ENCODE assay signal across 8 mouse cellular contexts in genomic region chr8:69995422-69995775, GRCm38 (mm10). TPM values are rescaled to one million over a fixed set of nuclear protein-coding genes. Genes with fewer than 3 reads are reported as not detected.
DNase-seq lines count a peak whose midpoint lies in the region; ATAC-seq and TF ChIP-seq lines count a peak whose summit lies in the region.

No protein-coding gene starts in this region.

- H3K36me3 ChIP-seq in liver, adult 2 months (ENCODE audit: control insufficient read depth, insufficient read depth, low read length) = no peaks in the 10 kb centered on the region; the same call in 1 of the 2 replicates
- H3K36me3 ChIP-seq in embryonic facial prominence, embryonic 11.5 days (replicated peaks; ENCODE audit: control insufficient read depth, insufficient read depth, low read depth, low read length) = no peaks in the 10 kb centered on the region
- H3K36me3 ChIP-seq in hindbrain, embryonic 16.5 days (ENCODE audit: control insufficient read depth, insufficient read depth, low read length) = no peaks in the 10 kb centered on the region
- no peaks in the 10 kb centered on the region for H3K36me3 ChIP-seq in midbrain, postnatal 0 days (ENCODE audit: insufficient read depth, low read length)

- peak overlapping the region; percentile 82 for H3K4me2 ChIP-seq in embryonic facial prominence, embryonic 11.5 days (ENCODE audit: low read depth, low read length)
- H3K4me2 ChIP-seq in hindbrain, embryonic 16.5 days (ENCODE audit: low read length) = peak overlapping the region; percentile 72
- peak overlapping the region; percentile 91 for H3K4me2 ChIP-seq in midbrain, postnatal 0 days (ENCODE audit: low read depth, low read length, poor library complexity, severe bottlenecking)

- WGBS in liver, adult 2 months = 2% methylated on average over 7 of the region's 7 CpGs
- 0% methylated on average over 7 of the region's 7 CpGs for WGBS in embryonic facial prominence, embryonic 11.5 days
- under 1% methylated on average over 7 of the region's 7 CpGs for WGBS in hindbrain, embryonic 16.5 days
- 0% methylated on average over 7 of the region's 7 CpGs for WGBS in midbrain, postnatal 0 days

- peak overlapping the region; percentile 81 for H3K27ac ChIP-seq in liver, adult 2 months (replicated peaks; ENCODE audit: insufficient read depth, low read depth, low read length)
- peak overlapping the region; percentile 76 for H3K27ac ChIP-seq in embryonic facial prominence, embryonic 11.5 days (replicated peaks; ENCODE audit: low read depth, low read length)
- H3K27ac ChIP-seq in hindbrain, embryonic 16.5 days (ENCODE audit: low read depth, low read length) = peak overlapping the region; percentile 74
- peak overlapping the region; percentile 78 for H3K27ac ChIP-seq in midbrain, postnatal 0 days (ENCODE audit: low read depth, low read length)

- H3K79me2 ChIP-seq in liver, adult 2 months (ENCODE audit: control insufficient read depth, insufficient read depth, low read length) = peaks cover 21% of the 10 kb centered on the region

- no peak for DNase-seq in liver, adult 2 months (ENCODE audit: extremely low read depth, low read depth, low spot score)
- no peak for DNase-seq in liver
- no peak for DNase-seq in embryonic facial prominence, embryonic 11.5 days (ENCODE audit: low spot score)
- no peak for DNase-seq in midbrain, postnatal 0 days (ENCODE audit: low spot score)
- no peak for DNase-seq in adrenal gland, adult 8-10 months
- no peak for DNase-seq in T-cell, adult 2 months (ENCODE audit: low spot score)
- no peak for DNase-seq in layer of hippocampus, postnatal 36 days

- H3K27me3 ChIP-seq in liver, adult 2 months (ENCODE audit: control insufficient read depth, insufficient read depth, low read length) = no peaks in the 10 kb centered on the region
- no peaks in the 10 kb centered on the region for H3K27me3 ChIP-seq in embryonic facial prominence, embryonic 11.5 days (ENCODE audit: control insufficient read depth, insufficient read depth, low read length)
- H3K27me3 ChIP-seq in hindbrain, embryonic 16.5 days (replicated peaks; ENCODE audit: control insufficient read depth, insufficient read depth, low read length) = no peaks in the 10 kb centered on the region
- no peaks in the 10 kb centered on the region for H3K27me3 ChIP-seq in midbrain, postnatal 0 days (ENCODE audit: insufficient read depth, low read length)

- TF ChIP-seq POLR2A in liver, adult 2 months (IDR thresholded peaks at IDR 0.05; ENCODE audit: extremely low read depth, insufficient read depth, low read length) = no peak

- TF ChIP-seq CTCF in liver, adult 2 months (IDR thresholded peaks at IDR 0.05; ENCODE audit: low read depth, low read length) = no peak
- no peak for TF ChIP-seq CTCF in midbrain, postnatal 0 days (IDR thresholded peaks at IDR 0.05)

- no peaks in the 10 kb centered on the region for H3K9me3 ChIP-seq in embryonic facial prominence, embryonic 11.5 days (replicated peaks; ENCODE audit: control insufficient read depth, low read length)
- no peaks in the 10 kb centered on the region for H3K9me3 ChIP-seq in hindbrain, embryonic 16.5 days (ENCODE audit: control insufficient read depth, low read length)
- H3K9me3 ChIP-seq in midbrain, postnatal 0 days (ENCODE audit: low read length) = no peaks in the 10 kb centered on the region

- no peak for ATAC-seq in embryonic facial prominence, embryonic 11.5 days (replicated peaks; ENCODE audit: insufficient number of reproducible peaks, low FRiP score, low TSS enrichment, low read depth)
- ATAC-seq in hindbrain, embryonic 16.5 days = no peak
- ATAC-seq in midbrain, postnatal 0 days (ENCODE audit: low FRiP score) = no peak

- peak overlapping the region; percentile 96 for H3K9ac ChIP-seq in liver, adult 2 months (ENCODE audit: low read depth, low read length)
- peak overlapping the region; percentile 70 for H3K9ac ChIP-seq in embryonic facial prominence, embryonic 11.5 days (replicated peaks; ENCODE audit: low read length)
- H3K9ac ChIP-seq in hindbrain, embryonic 16.5 days (ENCODE audit: low read depth, low read length) = peak overlapping the region; percentile 72
- H3K9ac ChIP-seq in midbrain, postnatal 0 days (replicated peaks; ENCODE audit: low read length, poor library complexity, severe bottlenecking) = peak overlapping the region; percentile 67

- H3K4me1 ChIP-seq in liver, adult 2 months (ENCODE audit: control insufficient read depth, insufficient read depth, low read length) = peaks cover 7% of the 10 kb centered on the region
- H3K4me1 ChIP-seq in embryonic facial prominence, embryonic 11.5 days (ENCODE audit: control insufficient read depth, insufficient read depth, low read length) = no peaks in the 10 kb centered on the region
- H3K4me1 ChIP-seq in hindbrain, embryonic 16.5 days (ENCODE audit: control insufficient read depth, insufficient read depth, low read depth, low read length) = peaks cover 8% of the 10 kb centered on the region
- H3K4me1 ChIP-seq in midbrain, postnatal 0 days (ENCODE audit: insufficient read depth, low read length) = no peaks in the 10 kb centered on the region

- H3K4me3 ChIP-seq in liver, adult 2 months (ENCODE audit: insufficient read depth, low read depth, low read length) = peak overlapping the region; percentile 85
- H3K4me3 ChIP-seq in embryonic facial prominence, embryonic 11.5 days (ENCODE audit: low read depth, low read length) = peak overlapping the region; percentile 89
- H3K4me3 ChIP-seq in hindbrain, embryonic 16.5 days (ENCODE audit: low read length) = peak overlapping the region; percentile 81
- H3K4me3 ChIP-seq in midbrain, postnatal 0 days (ENCODE audit: low read depth, low read length) = peak overlapping the region; percentile 92

RNA-seq across cellular contexts. Expression of gene Gatad2a, which starts 0.8 kb away (rescaled TPM):
- total RNA-seq in liver, adult 2 months (2014; rRNA removed) = 11.2 and 16.8 TPM in 2 replicates
- polyA plus RNA-seq in liver, adult 2 months (2012; rRNA removed) = 35.0 and 35.5 TPM in 2 replicates
- 64.4 and 78.8 TPM in 2 replicates for polyA plus RNA-seq in embryonic facial prominence, embryonic 11.5 days (2014; fragmentation: Nextera tagmentation; extraction: Ambion mirVana)
- polyA plus RNA-seq in hindbrain, embryonic 16.5 days (2015; fragmentation: Nextera tagmentation; extraction: Ambion mirVana) = 13.9 and 19.7 TPM in 2 replicates
- 24.4 and 30.1 TPM in 2 replicates for total RNA-seq in midbrain, postnatal 0 days (2014; rRNA removed)
- 17.2 and 19.3 TPM in 2 replicates for polyA plus RNA-seq in midbrain, postnatal 0 days (2015; fragmentation: Nextera tagmentation; extraction: Ambion mirVana)
- 100 to 1,000 TPM in 3 of 4 experiments, 10 to 100 TPM in 1; 99.1 to 124 (median 106) TPM for total RNA-seq in adrenal gland, adult 8-10 months (2022)
- total RNA-seq in layer of hippocampus, postnatal 36 days (2021) = 10 to 100 TPM; 31.4 to 33.4 TPM

RNA-seq across cellular contexts. Expression of gene Mau2, which starts 47.1 kb away (rescaled TPM):
- 18.0 and 24.4 TPM in 2 replicates for total RNA-seq in liver, adult 2 months (2014; rRNA removed)
- 30.1 and 40.5 TPM in 2 replicates for polyA plus RNA-seq in liver, adult 2 months (2012; rRNA removed)
- 44.8 and 47.8 TPM in 2 replicates for polyA plus RNA-seq in embryonic facial prominence, embryonic 11.5 days (2014; fragmentation: Nextera tagmentation; extraction: Ambion mirVana)
- polyA plus RNA-seq in hindbrain, embryonic 16.5 days (2015; fragmentation: Nextera tagmentation; extraction: Ambion mirVana) = 61.5 and 71.2 TPM in 2 replicates
- total RNA-seq in midbrain, postnatal 0 days (2014; rRNA removed) = 130 and 148 TPM in 2 replicates
- 54.3 and 56.6 TPM in 2 replicates for polyA plus RNA-seq in midbrain, postnatal 0 days (2015; fragmentation: Nextera tagmentation; extraction: Ambion mirVana)
- 10 to 100 TPM; 58.7 to 77.4 (median 63.3) TPM for total RNA-seq in adrenal gland, adult 8-10 months (2022)
- 10 to 100 TPM; 77.3 to 80.9 TPM for total RNA-seq in layer of hippocampus, postnatal 36 days (2021)

RNA-seq across cellular contexts. Expression of gene Sugp1, which starts 47.2 kb away (rescaled TPM):
- total RNA-seq in liver, adult 2 months (2014; rRNA removed) = 5.1 and 5.6 TPM in 2 replicates
- polyA plus RNA-seq in liver, adult 2 months (2012; rRNA removed) = 5.1 and 5.3 TPM in 2 replicates
- polyA plus RNA-seq in embryonic facial prominence, embryonic 11.5 days (2014; fragmentation: Nextera tagmentation; extraction: Ambion mirVana) = 29.1 and 32.1 TPM in 2 replicates
- polyA plus RNA-seq in hindbrain, embryonic 16.5 days (2015; fragmentation: Nextera tagmentation; extraction: Ambion mirVana) = 54.4 and 55.8 TPM in 2 replicates
- total RNA-seq in midbrain, postnatal 0 days (2014; rRNA removed) = 18.6 and 19.9 TPM in 2 replicates
- polyA plus RNA-seq in midbrain, postnatal 0 days (2015; fragmentation: Nextera tagmentation; extraction: Ambion mirVana) = 48.7 and 48.9 TPM in 2 replicates
- total RNA-seq in adrenal gland, adult 8-10 months (2022) = 10 to 100 TPM; 31.6 to 53.3 (median 39.2) TPM
- total RNA-seq in layer of hippocampus, postnatal 36 days (2021) = 10 to 100 TPM; 47.0 to 51.3 TPM
